Mouse (Mus musculus): ENCODE measurements around the gene Cdk5rap2.

Cdk5rap2 gene

DNA sequence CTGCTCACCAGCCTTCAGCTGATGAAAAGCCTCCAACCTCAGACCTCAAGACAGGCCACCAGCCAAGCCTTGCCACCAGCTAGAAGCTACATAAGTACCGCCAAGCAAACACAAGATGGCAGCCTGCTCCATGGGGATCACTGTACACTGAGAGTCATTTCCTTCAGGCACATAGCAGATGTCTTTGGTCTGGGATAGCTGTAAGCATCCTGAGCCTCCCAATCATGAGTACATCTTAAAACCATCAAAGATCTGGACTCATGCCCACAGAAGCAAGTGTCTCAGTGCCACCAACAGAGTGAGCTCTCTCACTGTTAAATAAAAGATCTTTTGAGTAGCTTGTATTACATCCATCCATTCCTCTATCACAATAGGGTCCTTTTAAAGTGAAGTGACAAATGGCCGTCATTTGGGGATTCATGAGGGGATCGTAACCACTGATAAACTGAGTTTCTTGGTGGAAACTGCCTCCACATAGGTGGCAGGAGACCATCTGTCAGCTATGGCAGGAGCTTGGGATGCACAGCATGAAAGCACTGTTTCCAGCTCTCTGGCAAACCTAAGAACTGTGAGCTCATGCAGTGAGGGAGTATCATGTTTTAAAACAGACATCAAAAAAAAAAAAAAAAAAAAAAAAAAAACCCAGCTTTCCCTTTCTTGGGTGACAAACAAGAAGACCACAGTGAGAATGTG, 150.4 kb downstream of the Cdk5rap2 start:
- peak; percentile 78 to 86 for DNase-seq

DNA sequence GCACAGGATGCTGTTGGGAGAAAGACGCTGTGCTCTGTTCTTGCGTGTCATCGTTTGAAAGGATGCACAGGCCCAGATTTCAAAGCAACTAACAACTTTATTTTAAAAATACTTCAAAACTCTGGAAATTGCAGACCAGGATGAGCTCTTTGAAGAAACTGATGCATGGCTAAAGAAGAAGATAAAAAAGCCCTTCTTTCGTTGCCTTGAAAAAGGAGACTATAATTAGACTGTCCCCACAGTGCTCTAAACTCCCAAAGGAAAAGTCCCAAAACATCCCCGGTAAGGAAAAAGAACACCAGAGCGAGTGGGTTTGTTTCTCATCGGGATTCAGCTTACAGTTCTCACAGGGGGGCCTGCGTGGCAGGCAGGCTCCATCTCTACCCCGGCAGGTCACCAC, 151.4 kb downstream of the Cdk5rap2 start:
- no peak for DNase-seq

DNA sequence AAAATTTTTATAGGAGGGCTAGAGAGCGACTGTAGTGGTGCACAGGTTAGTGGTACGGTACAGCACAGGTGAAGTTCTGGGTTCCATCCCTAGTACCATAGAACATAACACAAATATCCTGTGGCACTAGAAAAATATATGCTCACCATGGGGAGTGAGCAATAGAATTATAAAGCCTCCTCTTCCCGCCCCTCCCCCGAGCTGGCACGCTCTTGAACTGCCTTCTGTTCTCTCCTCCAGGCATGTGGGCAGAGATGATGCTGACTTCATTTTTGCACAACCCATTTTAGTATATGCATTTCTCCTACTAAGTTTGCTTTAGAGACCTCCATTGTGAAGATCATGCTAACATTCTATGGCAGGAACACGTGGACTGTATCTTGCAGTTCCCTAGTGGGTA, 152.0 kb downstream of the Cdk5rap2 start:
- DNase-seq = peak; percentile 79 to 87

- DNase-seq = no peak
These were observed 158.5 kb downstream of the Cdk5rap2 start for GRCm38 (mm10) chr4:70251782-70252181.

- no peak for DNase-seq
These were observed 164.5 kb downstream of the Cdk5rap2 start for GRCm38 (mm10) chr4:70245706-70246105.

DNA sequence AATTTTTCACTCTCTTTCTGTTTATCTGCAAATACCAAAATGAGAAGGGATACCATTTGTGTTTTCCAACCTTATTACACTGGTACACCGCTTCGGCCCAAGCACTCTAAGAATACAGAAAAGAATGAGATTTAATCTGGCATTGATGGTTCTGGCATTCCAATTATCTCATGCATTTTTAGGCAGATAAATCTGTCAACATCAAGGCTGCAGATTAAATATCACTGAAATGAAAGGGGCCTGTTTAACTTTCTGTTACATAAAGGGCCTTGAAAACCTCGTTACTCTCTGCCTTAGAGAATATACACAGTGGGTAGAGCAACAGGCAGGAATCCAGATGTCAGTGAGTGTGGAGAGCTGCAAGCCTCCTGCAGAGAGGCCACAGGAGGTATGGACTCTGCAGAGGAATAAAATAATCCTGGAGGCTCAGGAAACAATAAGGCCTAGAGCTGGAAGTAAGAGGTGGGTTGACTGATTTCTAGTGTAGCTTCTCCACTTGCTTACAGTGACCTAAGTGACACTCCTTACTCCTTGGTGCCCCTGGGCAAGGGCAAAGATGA, 166.6 kb downstream of the Cdk5rap2 start:
- no peak for DNase-seq

DNA sequence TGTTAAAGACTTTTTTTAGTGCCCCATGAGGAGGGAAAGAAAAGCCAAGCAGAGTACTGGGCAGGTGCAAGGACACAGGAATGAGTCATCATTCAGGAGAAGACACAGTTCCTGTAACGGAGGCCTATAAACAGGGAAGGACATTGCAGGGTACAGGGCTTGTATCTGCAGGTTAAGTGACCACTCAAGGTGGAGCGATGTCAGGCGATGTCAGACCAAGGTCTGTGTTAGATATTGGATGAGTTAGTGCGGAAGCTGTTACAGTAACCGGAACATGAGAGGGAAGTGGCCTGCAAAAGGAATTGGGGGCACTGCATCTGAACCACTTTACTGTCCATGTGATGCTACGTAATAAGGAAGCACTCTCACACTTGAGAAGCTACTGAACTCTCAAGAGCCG, 170.5 kb downstream of the Cdk5rap2 start:
- DNase-seq = no peak

DNA sequence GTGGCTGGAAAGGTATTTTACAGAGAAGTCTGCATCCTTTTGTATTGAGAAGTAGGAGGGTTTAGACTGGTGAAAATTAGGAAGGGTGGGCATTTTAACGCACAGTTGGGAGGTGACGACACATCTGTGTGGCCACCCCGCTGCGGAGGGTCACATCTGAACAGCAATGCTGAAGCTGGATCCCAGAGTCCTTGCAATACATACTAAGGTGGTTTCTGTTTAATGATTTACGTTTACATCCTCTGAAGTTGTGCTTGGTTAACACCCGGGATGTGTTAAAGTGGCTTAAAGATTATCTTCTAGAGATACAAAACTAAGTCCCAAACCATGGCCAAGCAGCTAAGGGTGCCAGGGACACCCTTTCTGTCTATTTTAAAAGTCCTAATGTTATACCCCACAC, 171.4 kb downstream of the Cdk5rap2 start:
- no peak for DNase-seq

- no peak for DNase-seq
These were observed 177.9 kb downstream of the Cdk5rap2 start for GRCm38 (mm10) chr4:70232383-70232782.

DNA sequence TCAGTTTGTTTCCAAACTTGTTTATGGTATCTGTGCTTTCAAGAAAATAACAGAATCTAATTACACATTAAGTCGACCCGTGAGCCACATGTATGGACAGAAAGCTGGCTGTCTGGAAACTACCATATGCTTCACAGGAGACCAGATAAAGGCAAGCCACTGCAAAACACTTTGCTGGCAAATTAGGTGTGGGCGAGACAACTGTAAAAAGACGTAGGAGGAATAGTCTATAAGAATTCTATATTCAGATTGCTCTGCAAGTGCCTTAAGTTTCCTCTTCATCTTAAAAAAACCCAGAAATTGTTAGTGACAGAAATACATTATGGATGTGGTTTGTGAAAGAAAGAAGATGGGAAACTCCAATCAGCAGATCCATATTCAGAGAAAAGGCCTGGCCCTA, 180.4 kb downstream of the Cdk5rap2 start:
- DNase-seq = no peak

DNA sequence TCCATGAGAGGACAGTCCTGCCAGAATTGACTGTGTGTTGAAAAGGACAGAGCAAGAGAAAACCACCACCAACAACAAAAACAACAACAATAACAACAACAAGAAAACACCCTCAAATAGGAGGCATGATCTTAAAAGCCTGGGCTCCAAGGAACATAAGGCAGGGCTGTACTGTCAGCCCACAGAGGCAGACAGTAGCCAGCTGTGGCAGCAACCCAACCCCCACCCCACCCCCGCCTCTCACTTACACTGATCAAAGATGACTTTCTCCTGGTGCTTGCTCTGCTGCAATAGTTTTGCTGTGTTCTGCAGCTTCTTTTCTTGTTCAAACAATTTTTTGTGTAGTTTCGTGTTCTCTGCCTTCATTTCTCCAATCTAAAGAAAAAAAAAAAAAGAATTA, 181.9 kb downstream of the Cdk5rap2 start:
- no peak for DNase-seq

DNA sequence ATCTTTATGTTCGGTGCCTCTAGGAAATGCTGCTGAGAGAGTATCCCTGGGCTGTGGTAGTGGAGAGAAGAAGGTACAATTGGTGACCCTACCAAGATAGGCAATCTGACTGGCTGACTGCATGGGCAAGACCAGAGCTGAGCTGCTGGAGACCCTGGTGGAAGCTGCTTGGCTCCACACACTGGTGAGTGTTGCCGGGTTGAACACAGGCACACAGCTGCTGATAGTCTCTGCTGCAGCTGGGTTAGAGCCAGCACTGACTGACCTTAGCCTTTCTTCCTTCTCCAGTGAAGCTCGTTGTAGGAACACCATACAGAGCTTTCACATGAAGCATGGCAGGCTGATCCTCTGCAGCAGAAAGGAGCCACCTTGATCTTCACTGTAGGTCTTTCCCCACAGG, 182.6 kb downstream of the Cdk5rap2 start:
- no peak for DNase-seq

- DNase-seq = peak in 1 of 2 experiments; percentile 24
These were observed 185.7 kb downstream of the Cdk5rap2 start for GRCm38 (mm10) chr4:70224503-70224902.

GRCm38 (mm10) chr4:70221878-70222277, 188.4 kb downstream of the Cdk5rap2 start:
- peak in 1 of 2 experiments; percentile 45 for DNase-seq

DNA sequence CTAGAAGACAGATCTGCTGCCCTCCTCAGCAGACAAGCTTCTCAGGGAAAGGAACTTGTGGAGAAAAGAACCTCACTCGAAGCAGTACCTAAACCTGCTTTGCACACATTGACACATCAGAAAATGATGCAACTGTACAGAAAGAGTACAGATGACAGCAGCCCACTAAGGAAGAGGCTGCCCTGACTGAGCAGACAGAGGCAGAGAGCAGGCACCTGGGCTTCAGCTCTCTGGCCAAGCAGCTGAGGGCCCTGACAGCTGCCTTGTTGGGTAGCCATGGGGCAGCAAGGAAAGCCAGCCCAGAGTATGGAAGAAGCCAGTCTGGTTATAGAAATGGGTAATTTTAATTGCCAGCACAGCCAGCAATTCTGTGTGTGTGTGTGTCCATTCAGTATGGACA, 188.9 kb downstream of the Cdk5rap2 start:
- DNase-seq = no peak

- DNase-seq = no peak
These were observed 189.7 kb downstream of the Cdk5rap2 start for GRCm38 (mm10) chr4:70220277-70221180.

DNA sequence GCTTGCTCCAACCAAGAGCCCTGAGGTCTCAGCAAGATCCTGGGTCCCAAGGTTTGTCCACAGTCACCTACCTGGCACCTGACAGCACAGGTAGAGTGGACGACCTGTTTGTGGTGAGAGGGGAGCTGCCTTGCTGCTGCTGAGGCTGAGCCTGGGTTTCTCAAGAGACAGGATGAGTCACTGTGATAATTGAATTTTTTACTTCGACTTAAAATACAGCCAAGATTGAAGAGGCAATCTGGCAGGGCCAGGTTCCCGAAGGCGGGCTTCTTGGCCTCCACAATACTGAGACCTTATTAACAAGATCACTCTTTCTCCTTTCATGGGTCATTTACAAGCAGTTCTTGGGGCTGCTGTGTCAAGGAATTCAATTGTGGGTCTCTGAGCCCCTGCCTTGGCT, 190.5 kb downstream of the Cdk5rap2 start:
- DNase-seq = no peak

DNA sequence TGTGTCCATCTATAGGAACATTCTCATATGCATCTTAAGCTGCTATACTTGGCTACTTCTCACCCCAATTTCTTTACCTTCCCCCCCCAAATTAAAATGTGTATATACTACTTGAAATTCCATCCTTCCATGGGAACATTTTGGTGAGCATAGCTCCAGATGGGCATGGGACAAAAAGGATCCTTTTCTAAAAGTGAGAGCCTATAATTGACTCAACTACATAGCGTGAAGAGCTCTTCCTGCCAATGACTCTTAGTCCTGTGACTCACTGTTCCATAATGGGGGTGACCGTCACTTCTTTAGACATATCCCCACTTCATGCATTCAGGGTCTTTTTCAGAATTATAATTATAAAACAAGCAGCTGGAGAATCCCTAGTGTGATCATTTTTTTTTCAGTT, 224.3 kb downstream of the Cdk5rap2 start:
- no peak for DNase-seq

Data from cerebellum, postnatal 10 days (tissue).